Mouse (Mus musculus) MEL (cell line): ENCODE results near the gene Ntng1.
"Not testable (repeated sequence)": the region's sequence is repeated elsewhere in the genome, so short reads cannot be mapped to it uniquely, and the experiment has no call there.

ENCODE experiments used
- CTCF ChIP-seq, 3 experiments: IDR thresholded peaks in 2 of 3; conservative IDR thresholded peaks in 1 of 3; 2 replicates each; pipeline ENCODE4 v1.5.1; 2011 to 2012; ENCODE audit warnings: low read length in 3 of 3, low read depth in 2 of 3, mild to moderate bottlenecking in 2 of 3, improper control_type of control experiment in 1 of 3, inconsistent platforms in 1 of 3, mixed read lengths in 1 of 3, moderate library complexity in 1 of 3; ENCODE audit not compliant: control insufficient read depth in 1 of 3, insufficient read depth in 1 of 3, poor library complexity in 1 of 3, severe bottlenecking in 1 of 3
- E2F4 ChIP-seq: IDR thresholded peaks from 2 replicates; pipeline ENCODE4 v1.6.1; 2011; ENCODE audit warnings: low read depth, low read length, improper control_type of control experiment, borderline replicate concordance
- EP300 ChIP-seq, 2 experiments: IDR thresholded peaks; 2 replicates each; pipeline ENCODE4 v1.6.1; 2011; ENCODE audit warnings: improper control_type of control experiment in 2 of 2, low read length in 2 of 2, low read depth in 1 of 2, mild to moderate bottlenecking in 1 of 2
- MAFK ChIP-seq: IDR thresholded peaks from 2 replicates; pipeline ENCODE4 v1.6.1; 2011; ENCODE audit warnings: low read depth, mild to moderate bottlenecking, low read length, improper control_type of control experiment, borderline replicate concordance
- ZC3H11A ChIP-seq: IDR thresholded peaks from 2 replicates; pipeline ENCODE4 v1.6.1; 2012; ENCODE audit warnings: low read depth, mild to moderate bottlenecking, inconsistent platforms, low read length, improper control_type of control experiment

GRCm38 (mm10) chr3:109747593-109747992 is 396.2 kb downstream of the Ntng1 start:
- TF ChIP-seq ZC3H11A; MAFK; EP300 (IDR thresholded peaks at IDR 0.05; ENCODE audit: low read depth in 1 of 2, low read length in 2 of 2); CTCF (IDR thresholded peaks at IDR 0.05 in 2 of 3, conservative IDR thresholded peaks at IDR 0.05 in 1 of 3; ENCODE audit: control insufficient read depth in 1 of 3, insufficient read depth in 1 of 3, low read depth in 2 of 3, low read length in 3 of 3, poor library complexity in 1 of 3, severe bottlenecking in 1 of 3); E2F4: not testable (repeated sequence)
